Mouse (Mus musculus): ENCODE measurements around the gene Rfpl4.

DNA sequence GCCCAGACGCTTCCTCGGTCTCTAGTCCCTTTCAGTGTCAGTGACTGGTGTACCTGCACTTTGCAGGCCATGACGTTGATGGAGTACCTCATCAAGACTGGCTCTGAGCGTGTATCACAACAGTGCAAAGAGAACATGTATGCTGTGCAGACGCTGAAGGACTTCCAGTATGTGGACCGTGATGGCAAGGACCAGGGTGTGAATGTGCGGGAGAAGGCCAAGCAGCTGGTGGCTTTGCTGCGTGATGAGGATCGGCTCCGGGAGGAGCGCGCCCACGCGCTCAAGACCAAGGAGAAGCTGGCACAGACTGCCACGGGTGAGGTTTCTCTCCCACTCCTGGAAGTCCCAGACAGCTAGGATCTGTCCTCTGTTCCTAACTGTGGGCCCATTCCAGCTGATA is 26.9 kb downstream of the Rfpl4 start:
- no peak for TF ChIP-seq CTCF (conservative IDR thresholded peaks at IDR 0.05; ENCODE audit: insufficient read depth, insufficient read length, low read depth, low read length)
- TF ChIP-seq POLR2A (IDR thresholded peaks at IDR 0.05; ENCODE audit: low read depth, low read length), result no peak

Measured in kidney, adult 2 months (tissue).